Comparison of ENCODE assay signal across 22 mouse cellular contexts in the genomic region with DNA sequence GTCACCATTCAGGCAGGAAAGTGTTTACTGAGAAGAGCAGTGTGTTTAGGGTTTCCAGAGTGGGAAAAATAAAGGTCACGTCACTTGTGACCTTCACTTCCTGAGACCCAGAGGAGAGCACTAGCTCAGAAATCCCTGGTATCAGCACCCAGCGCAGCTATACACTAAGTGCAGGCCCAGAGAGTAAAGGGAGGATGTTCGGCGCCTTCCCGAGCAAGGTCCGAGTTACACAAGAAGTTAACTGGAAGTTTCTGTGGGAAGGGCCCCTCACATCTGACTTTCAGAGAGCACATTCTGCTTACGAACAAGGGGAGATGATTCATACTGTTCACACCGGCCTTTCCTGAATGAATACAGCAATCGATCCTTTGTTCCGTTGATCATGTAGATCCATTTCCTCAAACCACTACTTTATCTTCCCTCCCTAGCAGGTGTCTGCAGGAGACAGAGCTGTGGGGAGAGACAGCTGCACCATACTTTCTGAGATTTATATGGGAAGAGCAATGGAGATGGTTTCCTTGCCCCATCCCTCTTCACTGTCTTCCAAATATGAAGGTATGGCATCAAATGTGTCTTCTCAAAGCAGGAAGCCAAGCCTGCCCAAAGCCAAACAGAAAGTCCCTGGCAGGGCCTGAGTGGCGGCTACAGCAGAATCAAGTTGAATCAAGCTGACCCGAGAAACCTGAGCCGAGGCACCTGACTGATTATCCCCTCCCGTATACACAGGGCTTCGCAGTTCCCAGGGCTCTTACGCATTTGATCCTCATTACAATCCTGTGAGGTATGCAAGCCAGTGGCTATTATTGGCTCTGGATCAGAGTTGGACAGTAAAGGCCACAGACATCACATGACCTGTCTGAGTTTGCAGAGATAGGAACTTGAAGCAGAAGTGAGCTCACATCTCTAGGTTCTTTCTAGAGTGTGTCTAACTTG. TPM values are rescaled to one million over a fixed set of nuclear protein-coding genes. Genes with fewer than 3 reads are reported as not detected.
DNase-seq lines count a peak whose midpoint lies in the region; ATAC-seq lines count a peak whose summit lies in the region.
"Had no signal": no experiment of that assay in that cellular context is flagged by ENCODE, and none has a peak within 500 bp of the region (broad histone marks: within the 10 kb centered on the region; RNA-seq: fewer than 3 reads in every experiment).

No protein-coding gene starts in this region.

- no peak overlapping the region for H3K9ac ChIP-seq in heart, embryonic 15.5 days
- H3K9ac ChIP-seq in embryonic facial prominence, embryonic 14.5 days (ENCODE audit: low read depth, low read length): no peak overlapping the region
- H3K9ac ChIP-seq: embryonic facial prominence, embryonic 13.5 days; hindbrain, embryonic 13.5 days; kidney, embryonic 15.5 days; stomach, embryonic 15.5 days had no signal

- no peak overlapping the region for H3K4me3 ChIP-seq in heart, embryonic 15.5 days
- H3K4me3 ChIP-seq in embryonic facial prominence, embryonic 14.5 days (ENCODE audit: low read depth, low read length): no peak overlapping the region
- H3K4me3 ChIP-seq in midbrain, embryonic 10.5 days: no peak overlapping the region
- H3K4me3 ChIP-seq: embryonic facial prominence, embryonic 13.5 days; hindbrain, embryonic 13.5 days; kidney, embryonic 15.5 days; megakaryocyte, embryonic 14.5 days; stomach, embryonic 15.5 days had no signal

- ATAC-seq in heart, embryonic 15.5 days (replicated peaks; ENCODE audit: insufficient number of reproducible peaks, insufficient read depth, low FRiP score, low read depth): 0 out of 2 replicates have a peak, but pooled peaks have one; percentile 43
- peak; percentile 60 for ATAC-seq in embryonic facial prominence, embryonic 14.5 days (ENCODE audit: low read depth)
- ATAC-seq: activated CD4-positive, CD25-positive, alpha-beta regulatory T cell, adult 4 months; CD4-positive, CD25-positive, alpha-beta regulatory T cell, adult 4 months; forebrain, embryonic 16.5 days; inflammation-experienced regulatory T-cells, adult 6 months had no signal

- 52% methylated on average over 16 of the region's 16 CpGs for WGBS in heart, embryonic 15.5 days
- 55% methylated on average over 16 of the region's 16 CpGs for WGBS in embryonic facial prominence, embryonic 14.5 days
- WGBS in midbrain, embryonic 10.5 days: 69% methylated on average over 16 of the region's 16 CpGs

- no peaks in the 10 kb centered on the region for H3K27me3 ChIP-seq in heart, embryonic 15.5 days
- no peaks in the 10 kb centered on the region for H3K27me3 ChIP-seq in embryonic facial prominence, embryonic 14.5 days (replicated peaks; ENCODE audit: control insufficient read depth, insufficient read depth, low read length)
- H3K27me3 ChIP-seq in midbrain, embryonic 10.5 days (ENCODE audit: low read depth, poor library complexity, severe bottlenecking): peaks cover 12% of the 10 kb centered on the region
- H3K27me3 ChIP-seq: kidney, embryonic 15.5 days; stomach, embryonic 15.5 days had no signal

- no peak for DNase-seq in heart, adult 8-10 months (ENCODE audit: low spot score)
- DNase-seq in Muller cell, postnatal 12 days (ENCODE audit: inconsistent ontology term): peak; percentile 34
- DNase-seq in embryonic facial prominence, embryonic 14.5 days (ENCODE audit: low spot score): peak; percentile 46
- peak; percentile 51 for DNase-seq in retina, postnatal 1 day
- DNase-seq in right cerebral cortex, postnatal 14 days: no peak
- no peak for DNase-seq in midbrain, embryonic 10.5 days (ENCODE audit: low spot score)
- DNase-seq: adrenal gland, postnatal 14 days; cerebellum, adult 9-11 months; kidney, postnatal 4 days; layer of hippocampus, adult 9-11 months; lung, adult 2 months had no signal

- H3K27ac ChIP-seq in heart, embryonic 15.5 days: 0 out of 2 replicates have a peak overlapping the region, but pooled peaks have one; percentile 33
- H3K27ac ChIP-seq in embryonic facial prominence, embryonic 14.5 days (replicated peaks; ENCODE audit: low read depth, low read length): no peak overlapping the region
- H3K27ac ChIP-seq in midbrain, embryonic 10.5 days (replicated peaks): no peak overlapping the region
- H3K27ac ChIP-seq: embryonic facial prominence, embryonic 13.5 days; hindbrain, embryonic 13.5 days; kidney, embryonic 15.5 days; stomach, embryonic 15.5 days had no signal

- H3K9me3 ChIP-seq in heart, embryonic 15.5 days (replicated peaks): no peaks in the 10 kb centered on the region
- H3K9me3 ChIP-seq in embryonic facial prominence, embryonic 14.5 days (ENCODE audit: control insufficient read depth, low read length): no peaks in the 10 kb centered on the region
- H3K9me3 ChIP-seq in midbrain, embryonic 10.5 days (replicated peaks): no peaks in the 10 kb centered on the region
- H3K9me3 ChIP-seq: embryonic facial prominence, embryonic 13.5 days; hindbrain, embryonic 13.5 days; kidney, embryonic 15.5 days; megakaryocyte, embryonic 14.5 days; stomach, embryonic 15.5 days had no signal

- no peak overlapping the region for H3K4me2 ChIP-seq in heart, embryonic 15.5 days
- H3K4me2 ChIP-seq in embryonic facial prominence, embryonic 14.5 days (ENCODE audit: low read depth, low read length): no peak overlapping the region
- H3K4me2 ChIP-seq: embryonic facial prominence, embryonic 13.5 days; hindbrain, embryonic 13.5 days; kidney, embryonic 15.5 days; liver, embryonic 11.5 days; stomach, embryonic 15.5 days had no signal

- H3K4me1 ChIP-seq in heart, embryonic 15.5 days (replicated peaks): peaks cover 10% of the 10 kb centered on the region
- no peaks in the 10 kb centered on the region for H3K4me1 ChIP-seq in embryonic facial prominence, embryonic 14.5 days (ENCODE audit: control insufficient read depth, insufficient read depth, low read length)
- no peaks in the 10 kb centered on the region for H3K4me1 ChIP-seq in midbrain, embryonic 10.5 days
- H3K4me1 ChIP-seq: embryonic facial prominence, embryonic 13.5 days; hindbrain, embryonic 13.5 days; stomach, embryonic 15.5 days had no signal

- H3K36me3 ChIP-seq in heart, embryonic 15.5 days: no peaks in the 10 kb centered on the region; the same call in 1 of the 2 replicates
- H3K36me3 ChIP-seq in embryonic facial prominence, embryonic 14.5 days (ENCODE audit: control insufficient read depth, insufficient read depth, low read length): no peaks in the 10 kb centered on the region
- H3K36me3 ChIP-seq in midbrain, embryonic 10.5 days: no peaks in the 10 kb centered on the region
- H3K36me3 ChIP-seq: embryonic facial prominence, embryonic 13.5 days; hindbrain, embryonic 13.5 days had no signal

RNA-seq across cellular contexts. Expression of gene Krt18, which starts 6.4 kb away (rescaled TPM):
- polyA plus RNA-seq in heart, embryonic 15.5 days (2015; fragmentation: Nextera tagmentation; extraction: Ambion mirVana): 33.1 and 213 TPM in 2 replicates
- 1 to 10 TPM; 1.9 to 3.9 (median 2.5) TPM for total RNA-seq in heart, adult 8-10 months (2022)
- polyA plus RNA-seq in embryonic facial prominence, embryonic 14.5 days (2014; fragmentation: Nextera tagmentation; extraction: Ambion mirVana): 61.0 and 70.0 TPM in 2 replicates
- polyA plus RNA-seq in midbrain, embryonic 10.5 days (2016; fragmentation: Nextera tagmentation; extraction: Ambion mirVana): 11.4 and 21.0 TPM in 2 replicates
- polyA plus RNA-seq: activated CD4-positive, CD25-positive, alpha-beta regulatory T cell, adult 4 months had no signal

RNA-seq across cellular contexts. Expression of gene Krt8, which starts 30.1 kb away (rescaled TPM):
- polyA plus RNA-seq in heart, embryonic 15.5 days (2015; fragmentation: Nextera tagmentation; extraction: Ambion mirVana): 30.3 and 197 TPM in 2 replicates
- total RNA-seq in heart, adult 8-10 months (2022): 1 to 10 TPM in 3 of 4 experiments, under 1 TPM in 1; 0.92 to 3.0 (median 1.5) TPM
- polyA plus RNA-seq in embryonic facial prominence, embryonic 14.5 days (2014; fragmentation: Nextera tagmentation; extraction: Ambion mirVana): 69.1 and 105 TPM in 2 replicates
- 18.5 and 21.9 TPM in 2 replicates for polyA plus RNA-seq in midbrain, embryonic 10.5 days (2016; fragmentation: Nextera tagmentation; extraction: Ambion mirVana)
- polyA plus RNA-seq: activated CD4-positive, CD25-positive, alpha-beta regulatory T cell, adult 4 months had no signal

RNA-seq across cellular contexts. Expression of gene Eif4b, which starts 39.2 kb away (rescaled TPM):
- polyA plus RNA-seq in heart, embryonic 15.5 days (2015; fragmentation: Nextera tagmentation; extraction: Ambion mirVana): 56.5 and 71.8 TPM in 2 replicates
- total RNA-seq in heart, adult 8-10 months (2022): 100 to 1,000 TPM; 161 to 190 (median 169) TPM
- polyA plus RNA-seq in embryonic facial prominence, embryonic 14.5 days (2014; fragmentation: Nextera tagmentation; extraction: Ambion mirVana): 123 and 141 TPM in 2 replicates
- 113 and 125 TPM in 2 replicates for polyA plus RNA-seq in midbrain, embryonic 10.5 days (2016; fragmentation: Nextera tagmentation; extraction: Ambion mirVana)

Comparison
In these comparisons a context has a peak if more than half of its experiments do, and no peak if none do; other contexts are left out.
1. DNase-seq: peak in Muller cell, postnatal 12 days (single experiment), embryonic facial prominence, embryonic 14.5 days (single experiment) and retina, postnatal 1 day (single experiment); none in heart, adult 8-10 months (single experiment), right cerebral cortex, postnatal 14 days (single experiment) and midbrain, embryonic 10.5 days (single experiment).